Mouse (Mus musculus) retina, adult 2 months (tissue): ENCODE results near the gene Gpr137c.

Source experiments
- DNase-seq: peaks from one replicate; pipeline ENCODE4 v3.0.0-alpha.2; 2012; ENCODE audit warnings: low read depth, low spot score

The Gpr137c gene

GRCm38 (mm10) chr14:45291608-45292007 is 72.1 kb downstream of the Gpr137c start:
- no peak for DNase-seq

- DNase-seq: no peak
Observed at GRCm38 (mm10) chr14:45303939-45304338, 84.4 kb downstream of the Gpr137c start.

- DNase-seq: no peak
Observed at GRCm38 (mm10) chr14:45304389-45304788, 84.9 kb downstream of the Gpr137c start.

DNA sequence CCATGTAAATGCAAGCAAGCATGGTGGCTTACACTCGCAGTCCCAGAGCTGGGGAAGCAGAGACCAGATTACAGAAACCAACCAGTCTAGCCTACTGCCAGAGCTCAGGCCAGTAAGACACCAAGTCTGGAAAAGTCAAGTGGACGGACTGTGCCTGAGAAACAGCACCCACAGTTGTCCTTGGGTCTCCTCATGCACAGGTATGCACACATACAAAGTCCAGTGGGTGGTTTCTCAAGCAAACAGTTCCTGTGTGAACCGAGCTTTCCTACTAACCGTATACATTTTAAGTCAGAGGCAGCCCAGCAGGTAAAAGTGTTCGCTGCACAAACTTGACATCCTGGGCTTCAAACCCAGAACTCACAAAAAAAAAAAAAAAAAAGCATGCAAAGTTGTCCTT is 86.3 kb downstream of the Gpr137c start:
- no peak for DNase-seq

GRCm38 (mm10) chr14:45307630-45308328 is 88.3 kb downstream of the Gpr137c start:
- DNase-seq: no peak

DNA sequence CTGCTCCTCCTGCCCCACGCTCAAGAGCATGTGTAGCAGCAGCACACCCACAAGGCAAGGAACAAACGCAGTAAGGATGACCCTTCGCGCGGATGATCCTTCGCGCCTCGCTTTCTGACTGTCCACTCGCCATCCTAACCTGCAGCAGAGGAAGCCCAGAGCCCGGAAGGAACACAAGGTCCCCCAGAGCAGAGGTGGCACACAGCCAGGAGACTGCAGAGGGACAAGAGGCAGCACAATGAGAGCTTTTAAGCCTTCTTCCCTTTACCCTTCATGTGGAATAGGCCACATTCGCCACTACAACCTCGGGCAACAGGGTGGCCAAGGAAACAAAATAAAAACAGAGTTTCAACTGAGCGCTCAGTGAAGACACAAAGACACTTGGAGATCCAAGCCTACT is 90.1 kb downstream of the Gpr137c start:
- no peak for DNase-seq

DNA sequence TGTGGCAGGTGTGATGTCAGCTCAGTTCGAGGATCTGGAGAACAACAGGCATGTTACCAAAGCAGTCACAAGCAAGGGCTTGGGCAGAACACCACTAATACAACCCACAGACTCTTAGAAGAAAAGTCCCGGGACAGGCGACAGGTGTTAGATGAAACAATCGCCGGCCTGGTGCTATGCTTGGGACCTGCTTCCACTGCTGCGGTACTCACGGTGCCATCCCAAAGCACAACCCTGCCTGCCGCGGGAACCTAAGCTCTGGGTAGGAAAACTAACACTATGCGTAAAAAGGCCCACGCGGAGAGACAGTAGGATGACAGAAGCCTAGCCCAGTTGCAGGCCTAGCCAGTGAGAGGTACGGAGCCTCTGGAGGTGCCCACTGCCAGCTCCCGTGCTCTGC is 90.6 kb downstream of the Gpr137c start:
- DNase-seq: no peak

DNA sequence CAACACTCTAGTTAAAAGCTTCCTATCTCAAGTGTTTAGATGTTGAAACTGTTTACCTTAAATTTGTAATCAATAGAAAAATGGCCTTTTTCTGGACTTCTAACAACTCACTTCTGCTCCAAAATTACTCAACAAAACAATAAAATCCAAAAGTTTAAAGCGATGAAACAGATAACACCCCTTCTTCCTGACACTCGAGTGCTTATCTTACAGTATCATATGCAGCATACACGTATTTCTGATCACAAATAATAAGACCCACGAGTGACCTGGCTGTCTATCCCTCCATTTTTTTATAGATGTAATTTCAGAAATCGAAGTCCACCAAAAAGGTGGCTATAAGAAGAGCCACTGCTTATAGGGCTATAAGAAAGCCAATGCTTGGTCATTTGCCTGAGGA is 97.4 kb downstream of the Gpr137c start:
- DNase-seq: no peak

DNA sequence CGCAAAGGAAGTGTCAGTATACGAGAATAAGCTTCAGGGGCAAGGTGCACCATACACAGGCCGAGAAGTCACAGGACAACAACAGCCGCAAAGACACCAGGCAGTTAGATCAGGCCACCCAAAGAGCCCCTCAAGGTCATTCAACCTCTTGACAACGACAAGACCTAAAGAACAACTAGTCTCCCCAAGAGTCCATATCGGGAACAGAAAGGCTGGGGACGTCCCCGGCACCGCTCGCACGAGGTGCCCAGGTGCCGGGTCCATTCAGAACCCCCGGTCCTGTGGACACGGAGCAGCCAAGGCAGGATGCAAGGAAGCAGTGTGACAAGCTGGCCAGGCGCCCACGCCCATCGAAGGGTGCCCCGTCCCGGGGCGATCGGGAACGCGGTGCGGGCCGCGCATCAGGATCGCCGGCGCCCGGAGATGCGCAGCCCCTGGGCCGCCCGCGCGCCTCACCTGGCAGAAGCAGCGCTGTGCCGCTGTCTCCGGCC is 98.4 kb downstream of the Gpr137c start:
- no peak for DNase-seq

- peak; percentile 75 for DNase-seq
Observed at GRCm38 (mm10) chr14:45318426-45319236, 99.1 kb downstream of the Gpr137c start, which contains the start of gene Ero1l. Ero1l (minus strand) TSS chr14:45318771.

- DNase-seq: no peak
Observed at GRCm38 (mm10) chr14:45319237-45319610, 99.7 kb downstream of the Gpr137c start.

DNA sequence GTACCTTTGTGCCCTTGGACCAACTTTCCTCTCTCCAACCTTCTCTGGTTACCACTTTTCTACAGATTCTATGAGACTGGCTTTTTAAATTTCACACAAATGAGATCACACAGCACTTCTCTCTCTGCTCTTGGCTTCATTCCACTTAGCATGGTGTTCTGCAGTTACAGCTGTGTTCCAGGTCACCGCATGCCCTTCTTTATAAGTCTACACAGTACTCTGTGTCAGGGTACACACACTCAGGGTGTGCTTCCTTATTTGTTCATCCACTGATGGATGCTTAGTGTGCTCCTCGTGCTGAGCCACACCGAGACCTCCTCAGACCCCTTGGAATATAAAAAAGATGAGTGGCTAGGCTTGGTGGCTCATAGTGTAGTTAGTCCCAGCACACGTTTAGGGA is 100.6 kb downstream of the Gpr137c start:
- DNase-seq: no peak

GRCm38 (mm10) chr14:45321067-45321466 is 101.5 kb downstream of the Gpr137c start:
- no peak for DNase-seq

GRCm38 (mm10) chr14:45321622-45322021 is 102.1 kb downstream of the Gpr137c start:
- no peak for DNase-seq

- no peak for DNase-seq
Observed at GRCm38 (mm10) chr14:45322450-45322849, 102.9 kb downstream of the Gpr137c start.

GRCm38 (mm10) chr14:45323320-45323719 is 103.8 kb downstream of the Gpr137c start:
- DNase-seq: no peak

- DNase-seq: no peak
Observed at GRCm38 (mm10) chr14:45325471-45325870, 106.0 kb downstream of the Gpr137c start.

DNA sequence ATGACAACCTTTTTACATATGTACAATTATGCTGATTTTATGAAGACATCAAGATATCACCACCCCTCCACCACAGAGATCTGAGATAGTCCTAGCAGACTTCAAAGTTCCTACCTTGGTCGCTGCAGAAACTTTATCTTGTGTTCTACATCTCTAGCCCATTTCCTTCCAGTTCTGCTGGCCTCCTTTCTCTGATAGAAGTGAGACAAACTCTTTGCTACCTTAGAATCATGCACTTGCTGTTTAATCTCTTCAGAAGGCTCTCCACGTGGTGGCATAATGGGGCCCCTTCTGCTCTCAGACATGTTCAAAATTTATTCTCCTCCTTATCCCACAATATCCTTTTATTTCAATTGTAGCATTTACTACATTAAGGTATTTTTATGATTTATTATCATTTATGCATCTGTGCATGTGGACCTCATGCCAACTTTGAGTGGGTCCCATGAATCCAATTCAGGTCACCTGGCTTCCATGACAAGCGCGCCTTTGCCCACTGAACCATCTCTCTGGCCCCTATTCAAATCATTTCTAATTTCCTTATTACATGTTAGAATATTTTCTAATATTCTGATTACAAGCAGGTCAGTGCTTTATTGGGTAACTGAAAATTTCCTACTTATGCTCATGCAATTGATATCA is 108.7 kb downstream of the Gpr137c start:
- DNase-seq: no peak

- DNase-seq: no peak
Observed at GRCm38 (mm10) chr14:45329018-45329588, 109.6 kb downstream of the Gpr137c start.

DNA sequence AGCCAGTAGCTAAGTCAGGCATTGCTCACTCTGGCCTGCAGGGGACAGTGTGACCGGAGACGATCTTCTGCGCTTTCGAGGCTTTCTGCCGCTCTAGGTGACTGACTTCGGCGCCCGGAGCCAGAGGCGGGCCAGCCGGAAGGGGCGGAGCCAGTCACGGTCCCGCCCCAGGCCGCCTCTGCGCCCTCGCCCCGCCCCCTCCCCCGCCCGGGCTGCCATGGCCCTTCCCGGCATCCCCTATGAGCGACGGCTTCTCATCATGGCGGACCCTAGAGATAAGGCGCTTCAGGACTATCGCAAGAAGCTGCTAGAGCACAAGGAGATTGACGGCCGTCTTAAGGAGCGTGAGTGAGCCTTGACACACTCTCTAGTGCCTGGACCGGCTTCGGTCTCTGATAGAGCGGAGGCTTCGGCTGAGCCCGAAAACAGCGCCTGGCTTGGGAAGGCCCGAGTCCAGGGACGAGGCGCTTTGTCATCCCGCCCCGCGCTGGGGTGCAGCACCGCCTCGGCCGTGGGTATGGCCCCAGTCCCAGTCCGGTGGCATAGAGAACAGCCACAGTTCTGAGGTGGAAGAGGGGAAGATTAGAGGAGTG is 110.2 kb downstream of the Gpr137c start, which contains the start of gene Psmc6:
TSS of gene Psmc6 (plus strand) at position 200 of the 593 bp plus-strand sequence.
- DNase-seq: peak; percentile 88
